Mouse (Mus musculus) neural tube, postnatal 0 days (tissue): ENCODE results near the gene Dync1li2. TPM values are rescaled to one million over a fixed set of nuclear protein-coding genes. Genes with fewer than 3 reads are reported as not detected.

Experiments
- polyA plus RNA-seq: library from polyadenylated mRNA; unstranded; fragments of >200 nt; fragmentation: Nextera tagmentation; extraction: Ambion mirVana; gene quantifications from 2 replicates; pipeline ENCODE4 v1.2.1, GENCODE M21; 2015

The Dync1li2 gene
- 64.4 and 64.5 TPM in 2 replicates for polyA plus RNA-seq

GRCm38 (mm10) chr8:104442299-104443124 lies at the start of gene Dync1li2:
Gene Dync1li2, minus strand, starts transcription at chr8:104443047.

GRCm38 (mm10) chr8:104395703-104396357 lies 47.0 kb downstream of the Dync1li2 start, which contains the start of gene Cmtm4:
Gene Cmtm4, minus strand, starts transcription at chr8:104395807.

Other genes starting within 250 kb of the Dync1li2 start
- 41.3 and 47.5 TPM in 2 replicates for gene Tk2, start 194.5 kb downstream of the Dync1li2 start, polyA plus RNA-seq
- 34.6 and 35.5 TPM in 2 replicates for gene Cklf, start 192.2 kb downstream of the Dync1li2 start, polyA plus RNA-seq
- gene Cmtm2a, start 149.9 kb downstream of the Dync1li2 start, polyA plus RNA-seq = not detected in 2 replicates
- not detected in 2 replicates for gene Gm45711, start 133.0 kb downstream of the Dync1li2 start, polyA plus RNA-seq
- gene Cmtm1, start 132.9 kb downstream of the Dync1li2 start, polyA plus RNA-seq = not detected in 2 replicates
- not detected in 2 replicates for gene Gm11020, start 121.5 kb downstream of the Dync1li2 start, polyA plus RNA-seq
- gene Cmtm2b, start 120.8 kb downstream of the Dync1li2 start, polyA plus RNA-seq = not detected in 2 replicates
- gene Cmtm3, start 103.6 kb downstream of the Dync1li2 start, polyA plus RNA-seq = 42.9 and 43.7 TPM in 2 replicates
- gene Cmtm4, start 47.2 kb downstream of the Dync1li2 start, polyA plus RNA-seq = 3.6 TPM in 2 replicates
- gene Terb1, start 66.9 kb upstream of the Dync1li2 start, polyA plus RNA-seq = 0.75 and 0.86 TPM in 2 replicates
- 80.8 and 85.7 TPM in 2 replicates for gene Nae1, start 91.6 kb upstream of the Dync1li2 start, polyA plus RNA-seq
- gene Car7, start 91.6 kb upstream of the Dync1li2 start, polyA plus RNA-seq = 2.8 and 3.6 TPM in 2 replicates
- gene Pdp2, start 148.4 kb upstream of the Dync1li2 start, polyA plus RNA-seq = 14.1 and 15.3 TPM in 2 replicates
- not detected in 2 replicates for gene Cdh16, start 181.3 kb upstream of the Dync1li2 start, polyA plus RNA-seq
- gene Rrad, start 188.3 kb upstream of the Dync1li2 start, polyA plus RNA-seq = 3.8 and 4.9 TPM in 2 replicates
- gene Ciao2b, start 198.9 kb upstream of the Dync1li2 start, polyA plus RNA-seq = 107 and 112 TPM in 2 replicates